9 mouse cellular contexts compared by ENCODE assay signal in the genomic region with DNA sequence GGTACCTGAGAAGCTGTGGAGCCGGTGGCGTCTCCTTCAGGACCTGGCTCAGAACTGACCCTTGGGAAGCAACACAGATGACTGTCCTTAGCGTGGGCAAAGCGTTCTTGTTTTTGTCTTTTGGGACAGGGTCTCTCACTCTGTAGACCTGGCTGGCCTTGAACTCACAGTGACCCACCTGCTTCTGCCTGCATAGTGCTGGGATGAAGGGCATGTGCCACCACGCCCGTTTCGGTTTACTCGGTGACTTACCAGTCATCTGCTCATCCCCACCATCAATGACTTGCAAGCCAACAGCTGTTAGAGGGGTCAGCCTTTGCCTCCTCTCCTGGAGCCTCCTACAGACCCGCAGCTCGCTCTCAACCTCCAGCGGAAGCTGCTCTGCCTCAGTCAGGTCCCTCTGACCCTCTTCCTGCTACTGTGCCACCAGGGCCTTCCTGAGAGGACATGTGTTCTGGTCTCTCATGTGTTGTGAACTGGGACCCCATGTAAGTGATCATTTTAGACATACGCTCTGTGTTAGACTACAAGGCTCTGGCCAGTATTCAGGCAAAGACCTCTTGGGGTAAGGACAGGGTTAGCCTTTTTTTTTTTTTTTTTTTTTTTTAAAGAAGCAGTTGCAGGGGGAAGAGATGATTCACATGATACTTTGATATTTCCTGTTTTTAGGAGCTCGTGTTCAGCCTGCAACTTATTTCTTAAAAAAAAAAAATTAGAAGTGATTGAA.
DNase-seq lines count a peak whose midpoint lies in the region; ATAC-seq lines count a peak whose summit lies in the region.
"Had no signal": no experiment of that assay in that cellular context is flagged by ENCODE, and none has a peak within 500 bp of the region (broad histone marks: within the 10 kb centered on the region; RNA-seq: fewer than 3 reads in every experiment).

No protein-coding gene starts in this region.

- H3K9ac ChIP-seq in hindbrain, embryonic 14.5 days, result no peak overlapping the region
- H3K9ac ChIP-seq in midbrain, embryonic 16.5 days (ENCODE audit: low read depth, low read length), result no peak overlapping the region
- H3K9ac ChIP-seq in midbrain, embryonic 13.5 days (replicated peaks), result no peak overlapping the region
- H3K9ac ChIP-seq in hindbrain, embryonic 16.5 days (ENCODE audit: low read depth, low read length), result no peak overlapping the region
- H3K9ac ChIP-seq: liver, embryonic 12.5 days had no signal

- H3K4me3 ChIP-seq in hindbrain, embryonic 14.5 days (replicated peaks; ENCODE audit: low read length), result no peak overlapping the region
- H3K4me3 ChIP-seq in hindbrain, embryonic 10.5 days, result no peak overlapping the region
- H3K4me3 ChIP-seq in midbrain, embryonic 16.5 days (ENCODE audit: low read depth, low read length), result no peak overlapping the region
- H3K4me3 ChIP-seq in midbrain, embryonic 13.5 days (replicated peaks), result no peak overlapping the region
- no peak overlapping the region for H3K4me3 ChIP-seq in hindbrain, embryonic 16.5 days (ENCODE audit: low read length)
- H3K4me3 ChIP-seq: liver, embryonic 12.5 days had no signal

- ATAC-seq in hindbrain, embryonic 14.5 days (ENCODE audit: low FRiP score), result no peak
- no peak for ATAC-seq in midbrain, embryonic 16.5 days
- no peak for ATAC-seq in midbrain, embryonic 13.5 days
- no peak for ATAC-seq in hindbrain, embryonic 16.5 days
- ATAC-seq: liver, embryonic 12.5 days; Patski had no signal

- 0 out of 2 replicates have a peak overlapping the region, but pooled peaks have one; percentile 97 for H3K4me2 ChIP-seq in hindbrain, embryonic 14.5 days (replicated peaks)
- H3K4me2 ChIP-seq in midbrain, embryonic 16.5 days (ENCODE audit: low read length), result peak overlapping the region; percentile 88
- no peak overlapping the region for H3K4me2 ChIP-seq in midbrain, embryonic 13.5 days (replicated peaks)
- peak overlapping the region; percentile 86 for H3K4me2 ChIP-seq in hindbrain, embryonic 16.5 days (ENCODE audit: low read length)
- H3K4me2 ChIP-seq: liver, embryonic 12.5 days had no signal

- WGBS in hindbrain, embryonic 14.5 days, result 93% methylated on average over 13 of the region's 13 CpGs
- WGBS in hindbrain, embryonic 10.5 days, result 90% methylated on average over 13 of the region's 13 CpGs
- WGBS in midbrain, embryonic 16.5 days, result 91% methylated on average over 13 of the region's 13 CpGs
- WGBS in midbrain, embryonic 13.5 days, result 91% methylated on average over 13 of the region's 13 CpGs
- 91% methylated on average over 13 of the region's 13 CpGs for WGBS in hindbrain, embryonic 16.5 days

- DNase-seq in hindbrain, embryonic 14.5 days (ENCODE audit: low spot score), result no peak
- no peak for DNase-seq in hindbrain, embryonic 10.5 days (ENCODE audit: low spot score)
- DNase-seq in MN1 (ENCODE audit: low spot score), result no peak
- DNase-seq in adrenal gland, postnatal 14 days, result no peak

- no peaks in the 10 kb centered on the region for H3K9me3 ChIP-seq in hindbrain, embryonic 14.5 days (ENCODE audit: control insufficient read depth, low read length)
- H3K9me3 ChIP-seq in hindbrain, embryonic 10.5 days, result no peaks in the 10 kb centered on the region
- H3K9me3 ChIP-seq in midbrain, embryonic 16.5 days (replicated peaks; ENCODE audit: control insufficient read depth, low read length, poor library complexity, severe bottlenecking), result no peaks in the 10 kb centered on the region
- no peaks in the 10 kb centered on the region for H3K9me3 ChIP-seq in midbrain, embryonic 13.5 days
- H3K9me3 ChIP-seq in hindbrain, embryonic 16.5 days (ENCODE audit: control insufficient read depth, low read length), result no peaks in the 10 kb centered on the region
- H3K9me3 ChIP-seq: liver, embryonic 12.5 days had no signal

- peaks cover 32% of the 10 kb centered on the region for H3K4me1 ChIP-seq in hindbrain, embryonic 14.5 days (replicated peaks; ENCODE audit: control insufficient read depth, insufficient read depth, low read length)
- peaks cover 50% of the 10 kb centered on the region for H3K4me1 ChIP-seq in hindbrain, embryonic 10.5 days (replicated peaks)
- peaks cover 30% of the 10 kb centered on the region for H3K4me1 ChIP-seq in midbrain, embryonic 16.5 days (ENCODE audit: control insufficient read depth, insufficient read depth, low read length)
- H3K4me1 ChIP-seq in midbrain, embryonic 13.5 days (replicated peaks), result peaks cover 44% of the 10 kb centered on the region
- peaks cover 44% of the 10 kb centered on the region for H3K4me1 ChIP-seq in hindbrain, embryonic 16.5 days (ENCODE audit: control insufficient read depth, insufficient read depth, low read depth, low read length)

- H3K27me3 ChIP-seq in hindbrain, embryonic 14.5 days (ENCODE audit: control insufficient read depth, insufficient read depth, low read length), result no peaks in the 10 kb centered on the region; the same call in 1 of the 2 replicates
- peaks cover 41% of the 10 kb centered on the region for H3K27me3 ChIP-seq in hindbrain, embryonic 10.5 days (ENCODE audit: insufficient read depth, poor library complexity, severe bottlenecking)
- H3K27me3 ChIP-seq in midbrain, embryonic 16.5 days (ENCODE audit: control insufficient read depth, insufficient read depth, low read depth, low read length), result no peaks in the 10 kb centered on the region
- peaks cover 29% of the 10 kb centered on the region for H3K27me3 ChIP-seq in midbrain, embryonic 13.5 days
- H3K27me3 ChIP-seq in hindbrain, embryonic 16.5 days (replicated peaks; ENCODE audit: control insufficient read depth, insufficient read depth, low read length), result no peaks in the 10 kb centered on the region
- H3K27me3 ChIP-seq: Patski had no signal

- no peak overlapping the region for H3K27ac ChIP-seq in hindbrain, embryonic 14.5 days
- H3K27ac ChIP-seq in hindbrain, embryonic 10.5 days, result no peak overlapping the region
- no peak overlapping the region for H3K27ac ChIP-seq in midbrain, embryonic 16.5 days (ENCODE audit: low read length)
- H3K27ac ChIP-seq in midbrain, embryonic 13.5 days, result no peak overlapping the region
- H3K27ac ChIP-seq in hindbrain, embryonic 16.5 days (ENCODE audit: low read depth, low read length), result no peak overlapping the region
- H3K27ac ChIP-seq: liver, embryonic 12.5 days had no signal

- H3K36me3 ChIP-seq in hindbrain, embryonic 14.5 days (replicated peaks; ENCODE audit: control insufficient read depth, insufficient read depth), result no peaks in the 10 kb centered on the region
- no peaks in the 10 kb centered on the region for H3K36me3 ChIP-seq in hindbrain, embryonic 10.5 days
- H3K36me3 ChIP-seq in midbrain, embryonic 16.5 days (ENCODE audit: control insufficient read depth, insufficient read depth, low read length), result no peaks in the 10 kb centered on the region
- H3K36me3 ChIP-seq in midbrain, embryonic 13.5 days, result no peaks in the 10 kb centered on the region
- H3K36me3 ChIP-seq in hindbrain, embryonic 16.5 days (ENCODE audit: control insufficient read depth, insufficient read depth, low read length), result no peaks in the 10 kb centered on the region
- H3K36me3 ChIP-seq: liver, embryonic 12.5 days had no signal
